ENCODE assay signal across 19 mouse cellular contexts in genomic region chr8:8530540-8530939, GRCm38 (mm10).
DNase-seq lines count a peak whose midpoint lies in the region; ATAC-seq lines count a peak whose summit lies in the region.
"Had no signal": no experiment of that assay in that cellular context is flagged by ENCODE, and none has a peak within 500 bp of the region (broad histone marks: within the 10 kb centered on the region; RNA-seq: fewer than 3 reads in every experiment).

No protein-coding gene starts in this region.

- ATAC-seq in megakaryocyte, adult 5-6 weeks (ENCODE audit: poor library complexity, severe bottlenecking): no peak
- ATAC-seq: activated CD4-positive, CD25-positive, alpha-beta regulatory T cell, adult 4 months; forebrain, embryonic 14.5 days; forebrain, postnatal 0 days; Patski had no signal

- DNase-seq in heart, adult 11 months: peak; percentile 25
- no peak for DNase-seq in heart, adult 8-10 months (ENCODE audit: low spot score)
- peak; percentile 23 for DNase-seq in brain, adult 2 months (ENCODE audit: low read depth, low spot score)
- no peak for DNase-seq in thymus, adult 18-20 months
- DNase-seq: adrenal gland, adult 8-10 months; adrenal gland, postnatal 14 days; adrenal gland, postnatal 36 days; cerebellum, adult 11 months; cerebellum, adult 18-20 months; cerebellum, adult 8-10 months; cerebellum, adult 9-11 months; cerebellum, postnatal 14 days; cerebellum, postnatal 36 days; embryo, embryonic 11 days; forebrain, postnatal 0 days had no signal

Comparison
In these comparisons a context has a peak if more than half of its experiments do, and no peak if none do; other contexts are left out.
1. DNase-seq: peak in heart, adult 11 months (single experiment) and brain, adult 2 months (single experiment); none in heart, adult 8-10 months (single experiment) and thymus, adult 18-20 months (0 of 2).